Mouse (Mus musculus) adrenal gland, postnatal 25 days (tissue): ENCODE results near the gene Ctr9. TPM values are rescaled to one million over a fixed set of nuclear protein-coding genes. Genes with fewer than 3 reads are reported as not detected.

Source experiments
- DNase-seq: peaks from one replicate; pipeline ENCODE4 v3.0.0; 2021; ENCODE audit warnings: mixed read lengths
- total RNA-seq: library from RNA; stranded (reverse); gene quantifications from 2 replicates; pipeline ENCODE4 v1.2.3, GENCODE M21; 2021

Gene Ctr9
- total RNA-seq, 1 experiment from 2014 or later: 48.6 TPM

- DNase-seq: no peak
Observed at GRCm38 (mm10) chr7:111098196-111098595, 69.4 kb downstream of the Ctr9 start.

Other genes with a start within 250 kb of the Ctr9 start
- gene Rnf141, start 184.5 kb upstream of the Ctr9 start, total RNA-seq: 52.9 and 74.3 TPM in 2 replicates
- gene Lyve1, start 165.7 kb upstream of the Ctr9 start, total RNA-seq: 3.8 and 5.9 TPM in 2 replicates
- 6.0 and 9.1 TPM in 2 replicates for gene Mrvi1, start 46.5 kb upstream of the Ctr9 start, total RNA-seq
- 875 and 903 TPM in 2 replicates for gene Eif4g2, start 54.1 kb downstream of the Ctr9 start, total RNA-seq